Mouse (Mus musculus): ENCODE measurements around the gene Cdca4. TPM values are rescaled to one million over a fixed set of nuclear protein-coding genes. Genes with fewer than 3 reads are reported as not detected.
A peak's percentile ranks its signal among the peaks of the same experiment; 100 is the strongest.
"Not testable (repeated sequence)": the region's sequence is repeated elsewhere in the genome, so short reads cannot be mapped to it uniquely, and the experiment has no call there.

Gene Cdca4
- polyA plus RNA-seq, 1 experiment from 2014 or later, result 48.9 TPM

DNA sequence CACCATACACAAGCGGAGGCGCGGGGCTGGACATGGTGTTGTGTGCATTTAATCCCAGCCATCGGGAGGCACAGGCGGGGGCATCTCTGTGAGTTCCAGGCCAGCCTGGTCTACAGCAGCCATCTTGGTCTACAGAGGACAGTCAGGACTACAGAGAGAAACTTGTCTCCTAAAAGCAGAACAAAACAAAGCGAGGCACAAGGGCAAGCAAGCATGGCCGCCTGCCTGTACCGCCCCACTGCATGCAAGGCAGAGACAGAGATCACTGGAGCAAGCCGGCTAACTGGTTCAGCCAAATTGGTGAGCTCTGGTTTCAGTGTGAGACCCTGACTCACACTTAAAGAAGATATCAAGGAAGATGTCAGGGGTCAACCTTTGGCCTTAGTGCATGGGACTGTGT, 21.1 kb upstream of the Cdca4 start:
- 78% methylated on average over 9 of the region's 9 CpGs for WGBS (ENCODE audit: insufficient replicate concordance)

GRCm38 (mm10) chr12:112849235-112850022, 20.2 kb upstream of the Cdca4 start:
- WGBS (ENCODE audit: insufficient replicate concordance), result 55% methylated on average over 11 of the region's 11 CpGs
- no peak overlapping the region for H3K4me2 ChIP-seq (ENCODE audit: low read depth, low read length)
- H3K27ac ChIP-seq (ENCODE audit: low read length), result no peak overlapping the region
- H3K4me3 ChIP-seq (ENCODE audit: low read depth, low read length), result no peak overlapping the region
- no peak overlapping the region for H3K9ac ChIP-seq (ENCODE audit: low read depth, low read length)
- no peak for ATAC-seq (ENCODE audit: low read depth)
- no peaks in the 10 kb centered on the region for H3K9me3 ChIP-seq (replicated peaks; ENCODE audit: control insufficient read depth, low read length)
- H3K4me1 ChIP-seq (ENCODE audit: control insufficient read depth, low read depth, low read length), result no peaks in the 10 kb centered on the region
- no peaks in the 10 kb centered on the region for H3K36me3 ChIP-seq (ENCODE audit: control insufficient read depth, insufficient read depth)
- H3K27me3 ChIP-seq (ENCODE audit: control insufficient read depth, insufficient read depth, low read depth, low read length), result no peaks in the 10 kb centered on the region

More for the DNA sequence above, 21.1 kb upstream of the Cdca4 start:
- Histone ChIP-seq H3K4me3 (ENCODE audit: low read depth, low read length) (no peak overlapping the region), H3K4me2 (ENCODE audit: low read depth, low read length) (no peak overlapping the region), H3K27ac (ENCODE audit: low read length) (no peak overlapping the region), H3K36me3 (ENCODE audit: control insufficient read depth, insufficient read depth) (no peaks in the 10 kb centered on the region), H3K27me3 (ENCODE audit: control insufficient read depth, insufficient read depth, low read depth, low read length) (no peaks in the 10 kb centered on the region), H3K9me3 (replicated peaks; ENCODE audit: control insufficient read depth, low read length) (no peaks in the 10 kb centered on the region), H3K4me1 (ENCODE audit: control insufficient read depth, low read depth, low read length) (no peaks in the 10 kb centered on the region), H3K9ac (ENCODE audit: low read depth, low read length) (no peak overlapping the region)
- no peak for ATAC-seq (ENCODE audit: low read depth)

GRCm38 (mm10) chr12:112847880-112848279, 18.7 kb upstream of the Cdca4 start:
- H3K4me3 ChIP-seq (ENCODE audit: low read depth, low read length), result no peak overlapping the region
- H3K4me1 ChIP-seq (ENCODE audit: control insufficient read depth, low read depth, low read length), result no peaks in the 10 kb centered on the region
- no peak for ATAC-seq (ENCODE audit: low read depth)
- H3K9ac ChIP-seq (ENCODE audit: low read depth, low read length), result no peak overlapping the region
- no peaks in the 10 kb centered on the region for H3K9me3 ChIP-seq (replicated peaks; ENCODE audit: control insufficient read depth, low read length)
- H3K4me2 ChIP-seq (ENCODE audit: low read depth, low read length), result no peak overlapping the region
- no peaks in the 10 kb centered on the region for H3K27me3 ChIP-seq (ENCODE audit: control insufficient read depth, insufficient read depth, low read depth, low read length)
- no peaks in the 10 kb centered on the region for H3K36me3 ChIP-seq (ENCODE audit: control insufficient read depth, insufficient read depth)
- WGBS (ENCODE audit: insufficient replicate concordance), result 82% methylated on average over 2 of the region's 2 CpGs
- H3K27ac ChIP-seq (ENCODE audit: low read length), result no peak overlapping the region

GRCm38 (mm10) chr12:112843803-112844202, 14.6 kb upstream of the Cdca4 start:
- H3K4me1 ChIP-seq (ENCODE audit: control insufficient read depth, low read depth, low read length), result no peaks in the 10 kb centered on the region
- ATAC-seq (ENCODE audit: low read depth), result peak; percentile 54
- H3K27ac ChIP-seq (ENCODE audit: low read length), result no peak overlapping the region
- no peaks in the 10 kb centered on the region for H3K27me3 ChIP-seq (ENCODE audit: control insufficient read depth, insufficient read depth, low read depth, low read length)
- H3K9me3 ChIP-seq (replicated peaks; ENCODE audit: control insufficient read depth, low read length), result no peaks in the 10 kb centered on the region
- no peaks in the 10 kb centered on the region for H3K36me3 ChIP-seq (ENCODE audit: control insufficient read depth, insufficient read depth)
- no peak overlapping the region for H3K4me3 ChIP-seq (ENCODE audit: low read depth, low read length)
- H3K9ac ChIP-seq (ENCODE audit: low read depth, low read length), result no peak overlapping the region
- 23% methylated on average over 3 of the region's 3 CpGs for WGBS (ENCODE audit: insufficient replicate concordance)
- H3K4me2 ChIP-seq (ENCODE audit: low read depth, low read length), result no peak overlapping the region

DNA sequence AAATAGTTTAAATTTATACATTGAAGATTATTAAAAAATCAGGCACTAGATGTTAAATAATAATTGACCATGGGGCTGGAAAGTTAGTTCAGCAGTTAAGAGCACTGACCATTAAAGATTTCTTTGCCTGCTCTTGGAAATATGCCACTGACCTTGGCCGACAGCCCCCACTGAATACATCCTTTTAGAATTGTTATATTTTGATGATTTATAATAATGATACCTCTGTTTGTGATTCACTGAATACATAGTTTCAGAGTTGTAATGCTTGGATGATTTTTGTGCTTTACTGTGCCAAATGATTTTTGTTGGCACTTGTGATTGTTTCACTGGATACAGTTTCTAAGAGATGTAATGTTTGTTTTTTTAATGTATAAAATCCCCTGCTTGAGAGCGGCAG, 12.9 kb upstream of the Cdca4 start:
- not testable (repeated sequence) for H3K9ac ChIP-seq (ENCODE audit: low read depth, low read length); H3K4me3 ChIP-seq (ENCODE audit: low read depth, low read length); H3K9me3 ChIP-seq (replicated peaks; ENCODE audit: control insufficient read depth, low read length); H3K36me3 ChIP-seq (ENCODE audit: control insufficient read depth, insufficient read depth); H3K27ac ChIP-seq (ENCODE audit: low read length); ATAC-seq (ENCODE audit: low read depth); H3K27me3 ChIP-seq (ENCODE audit: control insufficient read depth, insufficient read depth, low read depth, low read length); H3K4me2 ChIP-seq (ENCODE audit: low read depth, low read length); H3K4me1 ChIP-seq (ENCODE audit: control insufficient read depth, low read depth, low read length)
- 68% methylated on average over 2 of the region's 2 CpGs for WGBS (ENCODE audit: insufficient replicate concordance)

- H3K27me3 ChIP-seq (ENCODE audit: control insufficient read depth, insufficient read depth, low read depth, low read length); H3K27ac ChIP-seq (ENCODE audit: low read length); ATAC-seq (ENCODE audit: low read depth); H3K9ac ChIP-seq (ENCODE audit: low read depth, low read length); H3K9me3 ChIP-seq (replicated peaks; ENCODE audit: control insufficient read depth, low read length); H3K4me3 ChIP-seq (ENCODE audit: low read depth, low read length); H3K36me3 ChIP-seq (ENCODE audit: control insufficient read depth, insufficient read depth); H3K4me1 ChIP-seq (ENCODE audit: control insufficient read depth, low read depth, low read length); H3K4me2 ChIP-seq (ENCODE audit: low read depth, low read length): not testable (repeated sequence)
- 52% methylated on average over 4 of the region's 4 CpGs for WGBS (ENCODE audit: insufficient replicate concordance)
Observed at GRCm38 (mm10) chr12:112841338-112841892, 12.2 kb upstream of the Cdca4 start.

- 49% methylated on average over 25 of the region's 25 CpGs for WGBS (ENCODE audit: insufficient replicate concordance)
- H3K4me1 ChIP-seq (ENCODE audit: control insufficient read depth, low read depth, low read length), result no peaks in the 10 kb centered on the region
- H3K9ac ChIP-seq (ENCODE audit: low read depth, low read length), result no peak overlapping the region
- no peaks in the 10 kb centered on the region for H3K36me3 ChIP-seq (ENCODE audit: control insufficient read depth, insufficient read depth)
- H3K4me3 ChIP-seq (ENCODE audit: low read depth, low read length), result no peak overlapping the region
- H3K9me3 ChIP-seq (replicated peaks; ENCODE audit: control insufficient read depth, low read length), result no peaks in the 10 kb centered on the region
- no peak overlapping the region for H3K4me2 ChIP-seq (ENCODE audit: low read depth, low read length)
- H3K27me3 ChIP-seq (ENCODE audit: control insufficient read depth, insufficient read depth, low read depth, low read length), result no peaks in the 10 kb centered on the region
- H3K27ac ChIP-seq (ENCODE audit: low read length), result peak overlapping the region; percentile 55
- ATAC-seq (ENCODE audit: low read depth), result no peak
Observed at GRCm38 (mm10) chr12:112840209-112841086, 11.2 kb upstream of the Cdca4 start.

GRCm38 (mm10) chr12:112835046-112835445, 5.8 kb upstream of the Cdca4 start:
- Histone ChIP-seq H3K36me3 (ENCODE audit: control insufficient read depth, insufficient read depth) (no peaks in the 10 kb centered on the region), H3K4me3 (ENCODE audit: low read depth, low read length) (no peak overlapping the region), H3K9ac (ENCODE audit: low read depth, low read length) (no peak overlapping the region), H3K9me3 (replicated peaks; ENCODE audit: control insufficient read depth, low read length) (no peaks in the 10 kb centered on the region), H3K4me2 (ENCODE audit: low read depth, low read length) (no peak overlapping the region), H3K4me1 (ENCODE audit: control insufficient read depth, low read depth, low read length) (peaks cover 15% of the 10 kb centered on the region), H3K27ac (ENCODE audit: low read length) (no peak overlapping the region), H3K27me3 (ENCODE audit: control insufficient read depth, insufficient read depth, low read depth, low read length) (no peaks in the 10 kb centered on the region)
- 43% methylated on average over 2 of the region's 2 CpGs for WGBS (ENCODE audit: insufficient replicate concordance)
- no peak for ATAC-seq (ENCODE audit: low read depth)

DNA sequence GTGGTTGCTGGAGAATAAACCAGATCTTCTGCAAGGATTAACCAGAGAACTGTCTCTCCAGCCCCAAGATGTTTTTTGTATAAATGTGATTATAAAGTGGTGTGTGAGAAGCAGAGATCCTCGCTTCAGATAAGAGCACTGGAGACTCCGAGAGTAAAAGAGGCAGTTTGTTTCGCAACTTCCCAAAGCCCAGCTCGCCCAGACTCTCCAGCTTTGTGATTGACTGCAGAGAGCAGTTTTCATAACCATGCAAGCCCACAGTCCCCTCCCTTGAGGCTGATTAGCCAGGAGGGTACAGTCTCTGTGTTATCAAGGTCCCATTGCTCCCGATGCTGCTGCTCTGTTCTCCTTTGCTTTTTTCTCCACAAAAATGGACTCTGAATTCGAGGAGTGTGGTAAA, 4.3 kb upstream of the Cdca4 start:
- Histone ChIP-seq H3K9ac (ENCODE audit: low read depth, low read length) (peak overlapping the region; percentile 15; the same call in 1 of the 2 replicates), H3K27ac (ENCODE audit: low read length) (peak overlapping the region; percentile 54), H3K9me3 (replicated peaks; ENCODE audit: control insufficient read depth, low read length) (no peaks in the 10 kb centered on the region), H3K4me2 (ENCODE audit: low read depth, low read length) (peak overlapping the region; percentile 32), H3K27me3 (ENCODE audit: control insufficient read depth, insufficient read depth, low read depth, low read length) (no peaks in the 10 kb centered on the region), H3K4me3 (ENCODE audit: low read depth, low read length) (no peak overlapping the region), H3K36me3 (ENCODE audit: control insufficient read depth, insufficient read depth) (no peaks in the 10 kb centered on the region), H3K4me1 (ENCODE audit: control insufficient read depth, low read depth, low read length) (peaks cover 17% of the 10 kb centered on the region)
- 9% methylated on average over 6 of the region's 6 CpGs for WGBS (ENCODE audit: insufficient replicate concordance)
- no peak for ATAC-seq (ENCODE audit: low read depth)
